28 mouse cellular contexts compared by ENCODE assay signal in the genomic region with DNA sequence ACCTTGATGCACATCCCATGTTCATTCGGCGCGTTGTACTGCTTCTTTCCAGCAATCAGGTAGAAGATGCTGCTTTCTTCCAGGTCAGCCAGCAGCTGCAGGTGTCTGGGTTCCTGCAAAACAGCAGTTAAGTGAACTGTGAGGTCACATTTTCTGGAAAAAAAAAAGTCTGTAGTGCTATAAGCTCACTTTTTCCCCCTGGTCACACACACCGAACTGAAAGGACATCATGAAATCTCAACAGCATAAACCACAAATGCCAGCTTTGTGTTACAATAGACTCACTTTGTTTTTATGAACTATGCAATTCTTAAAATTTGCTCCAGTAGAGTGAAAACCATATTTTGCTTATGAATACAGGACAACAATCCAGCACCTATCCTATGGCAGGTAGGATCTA. TPM values are rescaled to one million over a fixed set of nuclear protein-coding genes. Genes with fewer than 3 reads are reported as not detected.
DNase-seq lines count a peak whose midpoint lies in the region; ATAC-seq and TF ChIP-seq lines count a peak whose summit lies in the region.
"Had no signal": no experiment of that assay in that cellular context is flagged by ENCODE, and none has a peak within 500 bp of the region (broad histone marks: within the 10 kb centered on the region; RNA-seq: fewer than 3 reads in every experiment).

No protein-coding gene starts in this region.

- H3K79me2 ChIP-seq in CH12.LX (replicated peaks; ENCODE audit: control insufficient read depth, extremely low read depth, insufficient read depth, poor library complexity, severe bottlenecking): peaks cover 3% of the 10 kb centered on the region; the same call in 1 of the 2 replicates

- no peaks in the 10 kb centered on the region for H3K9me3 ChIP-seq in heart, embryonic 15.5 days (replicated peaks)
- no peaks in the 10 kb centered on the region for H3K9me3 ChIP-seq in limb, embryonic 15.5 days
- H3K9me3 ChIP-seq in limb, embryonic 10.5 days (replicated peaks): no peaks in the 10 kb centered on the region
- H3K9me3 ChIP-seq in CH12.LX (replicated peaks; ENCODE audit: low read length): no peaks in the 10 kb centered on the region
- H3K9me3 ChIP-seq: embryonic facial prominence, embryonic 12.5 days; forebrain, embryonic 10.5 days; forebrain, embryonic 12.5 days; G1E had no signal

- peak; percentile 58 for DNase-seq in heart, adult 11 months
- no peak for DNase-seq in heart, adult 18-20 months
- DNase-seq in heart, adult 8-10 months (ENCODE audit: low spot score): no peak
- no peak for DNase-seq in limb, embryonic 10.5 days (ENCODE audit: low spot score)
- no peak for DNase-seq in CH12.LX (ENCODE audit: extremely low read depth)
- no peak for DNase-seq in adrenal gland, postnatal 4 days (ENCODE audit: low spot score in 2 of 2)
- DNase-seq: adrenal gland, adult 8-10 months; adrenal gland, postnatal 14 days; adrenal gland, postnatal 36 days; cerebellum, adult 11 months; cerebellum, adult 18-20 months; cerebellum, adult 8-10 months; cerebellum, adult 9-11 months; cerebellum, postnatal 14 days; cerebellum, postnatal 36 days; embryo, embryonic 11 days had no signal

- H3K4me2 ChIP-seq in heart, embryonic 15.5 days: no peak overlapping the region
- no peak overlapping the region for H3K4me2 ChIP-seq in limb, embryonic 15.5 days
- H3K4me2 ChIP-seq in CH12.LX (ENCODE audit: insufficient read depth, low read depth, poor library complexity, severe bottlenecking): peak overlapping the region; percentile 56
- H3K4me2 ChIP-seq: embryonic facial prominence, embryonic 12.5 days; forebrain, embryonic 12.5 days had no signal

- H3K4me3 ChIP-seq in heart, embryonic 15.5 days: no peak overlapping the region
- no peak overlapping the region for H3K4me3 ChIP-seq in limb, embryonic 15.5 days
- no peak overlapping the region for H3K4me3 ChIP-seq in limb, embryonic 10.5 days
- peak overlapping the region in 1 of 3 experiments; percentile 52 for H3K4me3 ChIP-seq in CH12.LX (replicated peaks in 1 of 3; ENCODE audit: low read depth in 2 of 3, low read length in 2 of 3, poor library complexity in 1 of 3)
- H3K4me3 ChIP-seq: embryonic facial prominence, embryonic 12.5 days; erythroblast, embryonic 14.5 days; forebrain, embryonic 10.5 days; forebrain, embryonic 12.5 days had no signal

- H3K27me3 ChIP-seq in heart, embryonic 15.5 days: no peaks in the 10 kb centered on the region
- H3K27me3 ChIP-seq in limb, embryonic 15.5 days: no peaks in the 10 kb centered on the region
- no peaks in the 10 kb centered on the region for H3K27me3 ChIP-seq in limb, embryonic 10.5 days (ENCODE audit: low read depth, poor library complexity, severe bottlenecking)
- H3K27me3 ChIP-seq in CH12.LX (replicated peaks): no peaks in the 10 kb centered on the region
- H3K27me3 ChIP-seq: embryonic facial prominence, embryonic 12.5 days; Patski had no signal

- peak; percentile 82 for TF ChIP-seq EP300 in CH12.LX (IDR thresholded peaks at IDR 0.05; ENCODE audit: low read length)

- dilution Hi-C loops in CH12.LX (cut with MboI; ENCODE audit: extremely low pct_ligation_motif_present, extremely low pct_unique_long_range_greater_than_20kb, low sequenced_read_pairs): no loop called here

- ATAC-seq in heart, embryonic 15.5 days (replicated peaks; ENCODE audit: insufficient number of reproducible peaks, insufficient read depth, low FRiP score, low read depth): no peak
- ATAC-seq in limb, embryonic 15.5 days (ENCODE audit: insufficient number of reproducible peaks, low FRiP score, low TSS enrichment, low read depth): no peak
- ATAC-seq: activated CD4-positive, CD25-positive, alpha-beta regulatory T cell, adult 4 months; forebrain, embryonic 14.5 days; forebrain, embryonic 16.5 days; Patski had no signal

- in situ Hi-C loops in CH12.LX (cut with MboI; ENCODE audit: low pct_ligation_motif_present, low pct_unique_long_range_greater_than_20kb, low sequenced_read_pairs): loop anchor here (10.0 kb wide), 1 partner anchor 400 kb away; no protein-coding TSS in a partner anchor

- peaks cover 32% of the 10 kb centered on the region for H3K4me1 ChIP-seq in heart, embryonic 15.5 days (replicated peaks)
- H3K4me1 ChIP-seq in limb, embryonic 15.5 days: peaks cover 24% of the 10 kb centered on the region
- H3K4me1 ChIP-seq in limb, embryonic 10.5 days: peaks cover 27% of the 10 kb centered on the region
- peaks cover 47 to 96% of the 10 kb centered on the region in 2 experiments for H3K4me1 ChIP-seq in CH12.LX (ENCODE audit: control insufficient read depth in 1 of 2, insufficient read depth in 2 of 2)

- no peak for TF ChIP-seq CTCF in CH12.LX (conservative IDR thresholded peaks at IDR 0.05 in 1 of 2, IDR thresholded peaks at IDR 0.05 in 1 of 2; ENCODE audit: low read depth in 2 of 2, low read length in 2 of 2)

- 0 out of 2 replicates have a peak, but pooled peaks have one; percentile 30 for TF ChIP-seq POLR2A in CH12.LX (IDR thresholded peaks at IDR 0.05; ENCODE audit: low read depth, low read length)

- TF ChIP-seq RAD21 in CH12.LX (IDR thresholded peaks at IDR 0.05; ENCODE audit: low read depth, low read length): no peak

- H3K36me3 ChIP-seq in heart, embryonic 15.5 days: peaks cover 53% of the 10 kb centered on the region
- peaks cover 37% of the 10 kb centered on the region for H3K36me3 ChIP-seq in limb, embryonic 15.5 days
- peaks cover 98% of the 10 kb centered on the region for H3K36me3 ChIP-seq in limb, embryonic 10.5 days
- peaks cover 16 to 65% of the 10 kb centered on the region in 2 experiments for H3K36me3 ChIP-seq in CH12.LX (replicated peaks in 1 of 2; ENCODE audit: control insufficient read depth in 1 of 2, insufficient read depth in 1 of 2, low read length in 1 of 2)
- H3K36me3 ChIP-seq: G1E had no signal

- peak overlapping the region; percentile 42; the same call in 1 of the 2 replicates for H3K27ac ChIP-seq in heart, embryonic 15.5 days
- 0 out of 2 replicates have a peak overlapping the region, but pooled peaks have one; percentile 33 for H3K27ac ChIP-seq in limb, embryonic 15.5 days
- H3K27ac ChIP-seq in limb, embryonic 10.5 days: no peak overlapping the region
- peak overlapping the region; percentile 96 for H3K27ac ChIP-seq in CH12.LX (ENCODE audit: insufficient read depth, low read depth)
- H3K27ac ChIP-seq: embryonic facial prominence, embryonic 12.5 days; forebrain, embryonic 10.5 days; forebrain, embryonic 12.5 days had no signal

- H3K9ac ChIP-seq in heart, embryonic 15.5 days: no peak overlapping the region
- no peak overlapping the region for H3K9ac ChIP-seq in limb, embryonic 15.5 days
- peak overlapping the region; percentile 60 for H3K9ac ChIP-seq in CH12.LX (ENCODE audit: insufficient read depth, low read depth)
- H3K9ac ChIP-seq: embryonic facial prominence, embryonic 12.5 days; forebrain, embryonic 12.5 days had no signal

- 90% methylated on average over 4 of the region's 4 CpGs for WGBS in heart, embryonic 15.5 days
- 83% methylated on average over 4 of the region's 4 CpGs for whole genome bisulfite sequencing in limb, embryonic 15.5 days
- 97% methylated on average over 4 of the region's 4 CpGs for WGBS in limb, embryonic 10.5 days

TF ChIP-seq in CH12.LX, 34 proteins besides CTCF, POLR2A, EP300 and RAD21:
- no peak for TF ChIP-seq ZMIZ1 (IDR thresholded peaks at IDR 0.05; ENCODE audit: low read depth, low read length)
- peak; percentile 58 for TF ChIP-seq BHLHE40 (IDR thresholded peaks at IDR 0.05; ENCODE audit: low read depth, low read length)
- 0 out of 2 replicates have a peak, but pooled peaks have one; percentile 42 for TF ChIP-seq TBP (conservative IDR thresholded peaks at IDR 0.05; ENCODE audit: low read depth, low read length)
- TF ChIP-seq CHD1 (IDR thresholded peaks at IDR 0.05; ENCODE audit: low read depth, low read length): peak; percentile 33; the same call in 1 of the 2 replicates
- TF ChIP-seq JUND (conservative IDR thresholded peaks at IDR 0.05; ENCODE audit: low read depth, low read length): peak; percentile 63; the same call in 1 of the 2 replicates
- peak; percentile 58 for TF ChIP-seq IRF4 (IDR thresholded peaks at IDR 0.05; ENCODE audit: low read depth, low read length)
- TF ChIP-seq E2F4 (IDR thresholded peaks at IDR 0.05; ENCODE audit: insufficient replicate concordance, low read depth, low read length): no peak
- TF ChIP-seq USF1 (IDR thresholded peaks at IDR 0.05; ENCODE audit: low read depth, low read length): no peak
- peak; percentile 26; the same call in 1 of the 2 replicates for TF ChIP-seq MEF2A (IDR thresholded peaks at IDR 0.05; ENCODE audit: borderline replicate concordance, low read depth, low read length)
- TF ChIP-seq JUN (IDR thresholded peaks at IDR 0.05; ENCODE audit: insufficient read depth, low read depth, low read length): peak; percentile 82
- no peak for TF ChIP-seq UBTF (IDR thresholded peaks at IDR 0.05; ENCODE audit: low read depth, low read length)
- peak; percentile 90 for TF ChIP-seq ZNF384 (IDR thresholded peaks at IDR 0.05; ENCODE audit: low read depth, low read length)
- TF ChIP-seq ETS1 (conservative IDR thresholded peaks at IDR 0.05; ENCODE audit: low read depth, low read length): peak; percentile 86
- peak; percentile 64 for TF ChIP-seq TCF12 (IDR thresholded peaks at IDR 0.05; ENCODE audit: low read depth, low read length)
- no peak for TF ChIP-seq NELFE (IDR thresholded peaks at IDR 0.05; ENCODE audit: low read depth, low read length)

RNA-seq across cellular contexts. Expression of gene Ddc, which starts 46.9 kb away (rescaled TPM):
- total RNA-seq in heart, adult 18-20 months (2021): 1 to 10 TPM; 1.3 to 1.9 TPM
- 92.1 and 115 TPM in 2 replicates for polyA plus RNA-seq in heart, embryonic 15.5 days (2015; fragmentation: Nextera tagmentation; extraction: Ambion mirVana)
- 1 to 10 TPM in 2 of 4 experiments, under 1 TPM in 2; 0.66 to 1.2 (median 0.93) TPM for total RNA-seq in heart, adult 8-10 months (2022)
- polyA plus RNA-seq in limb, embryonic 15.5 days (2015; fragmentation: Nextera tagmentation; extraction: Ambion mirVana): 17.6 and 35.9 TPM in 2 replicates
- polyA plus RNA-seq in limb, embryonic 10.5 days (2016; fragmentation: Nextera tagmentation; extraction: Ambion mirVana): 5.5 and 6.2 TPM in 2 replicates
- total RNA-seq in CH12.LX (2012; rRNA removed): not detected in 2 replicates
- total RNA-seq in CH12.LX (2014; rRNA removed): 0.17 and 0.19 TPM in 2 replicates
- 0.12 and 0.33 TPM in 2 replicates for polyA plus RNA-seq in CH12.LX (2012; ENCODE audit: insufficient read length, low read depth)
- 100 to 1,000 TPM; 112 to 114 TPM for total RNA-seq in adrenal gland, postnatal 4 days (2021)
- total RNA-seq: common myeloid progenitor, adult 5-6 weeks had no signal

Comparison
In these comparisons a context has a peak if more than half of its experiments do, and no peak if none do; other contexts are left out.
1. RNA of gene Ddc, which starts 46.9 kb away (total RNA-seq): 112 to 114 TPM in adrenal gland, postnatal 4 days; 1.3 to 1.9 TPM in heart, adult 18-20 months, 0.66 to 1.2 TPM in heart, adult 8-10 months and 0.17 to 0.19 TPM in CH12.LX; every median in the first group is over 10 times any median in the second.